Mouse (Mus musculus) frontal cortex, postnatal 10 days (tissue): ENCODE data around the gene Cpn2.

Experiments
- DNase-seq, 2 experiments: peaks; one replicate each; pipeline ENCODE4 v3.0.0; 2022; ENCODE audit warnings: low spot score in 2 of 2, mixed read lengths in 1 of 2

The Cpn2 gene

DNA sequence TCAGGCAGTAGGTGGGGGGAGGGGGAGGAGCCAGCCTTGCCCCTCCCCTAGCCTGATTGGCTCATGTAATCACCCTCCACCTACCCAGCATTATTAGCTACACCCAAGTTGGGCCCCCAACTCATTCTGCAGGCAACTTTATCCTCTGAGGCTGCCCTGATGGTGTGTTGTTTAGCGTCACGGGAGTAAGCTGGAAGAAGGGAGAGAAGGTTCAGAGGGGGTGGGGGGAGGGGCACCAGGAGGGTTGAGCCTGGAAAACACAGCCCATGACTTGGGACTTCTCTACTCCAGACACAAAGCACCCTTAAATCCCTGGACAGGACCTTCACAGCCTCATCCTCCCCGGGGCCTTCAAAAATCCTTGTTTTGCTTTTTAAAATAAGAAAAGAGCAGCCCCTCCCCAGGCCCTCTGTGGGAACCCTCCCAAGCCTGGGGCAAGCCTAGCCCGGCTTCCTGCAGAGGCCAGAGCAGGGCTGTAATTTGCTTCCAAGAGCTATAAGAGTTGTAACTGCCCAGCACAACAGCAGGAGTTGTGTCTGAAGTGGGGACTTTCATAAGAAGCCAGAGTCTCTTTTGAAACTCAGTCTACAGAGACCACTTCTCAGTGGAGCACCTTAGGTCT, 13.5 kb upstream of the Cpn2 start:
- DNase-seq, result no peak

GRCm38 (mm10) chr16:30278406-30278805, 11.1 kb upstream of the Cpn2 start:
- DNase-seq, result no peak

DNA sequence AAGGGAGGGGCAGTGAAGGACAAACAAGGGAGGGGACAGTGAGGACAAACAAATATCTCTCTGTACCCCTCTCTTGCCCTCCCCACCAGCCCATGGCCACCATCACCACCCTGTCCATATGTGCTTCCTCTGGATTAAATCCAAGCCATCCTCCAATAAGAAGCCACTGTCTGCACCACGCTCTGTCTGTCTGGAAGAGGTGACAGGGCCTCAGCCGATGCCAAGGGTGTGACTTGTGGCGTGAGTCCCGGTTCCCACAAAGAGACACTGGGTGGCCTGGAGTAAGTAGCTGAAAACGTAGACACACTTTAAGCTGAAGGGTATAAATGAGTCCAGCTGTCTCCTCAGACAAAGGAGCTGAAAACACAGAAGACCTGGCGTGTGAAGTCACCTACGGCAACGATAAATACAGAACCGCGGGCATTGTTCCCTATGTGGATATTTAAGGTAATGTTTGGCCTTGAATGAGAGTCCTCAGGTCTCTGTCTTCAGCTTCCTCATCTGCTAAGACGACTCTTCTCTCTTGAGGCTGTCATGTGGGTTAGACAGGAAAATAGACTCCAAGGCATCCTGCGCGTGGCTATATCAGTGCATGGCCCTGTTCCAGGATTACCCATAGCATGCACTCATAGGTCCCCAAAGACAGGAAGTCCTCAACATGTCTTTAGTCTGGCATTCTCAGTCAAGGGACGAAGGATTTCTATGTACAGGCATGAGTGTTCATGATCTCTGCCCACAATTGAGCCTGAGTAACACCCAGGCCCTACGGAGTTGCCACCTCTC, 8.4 kb upstream of the Cpn2 start:
- DNase-seq, result no peak

DNA sequence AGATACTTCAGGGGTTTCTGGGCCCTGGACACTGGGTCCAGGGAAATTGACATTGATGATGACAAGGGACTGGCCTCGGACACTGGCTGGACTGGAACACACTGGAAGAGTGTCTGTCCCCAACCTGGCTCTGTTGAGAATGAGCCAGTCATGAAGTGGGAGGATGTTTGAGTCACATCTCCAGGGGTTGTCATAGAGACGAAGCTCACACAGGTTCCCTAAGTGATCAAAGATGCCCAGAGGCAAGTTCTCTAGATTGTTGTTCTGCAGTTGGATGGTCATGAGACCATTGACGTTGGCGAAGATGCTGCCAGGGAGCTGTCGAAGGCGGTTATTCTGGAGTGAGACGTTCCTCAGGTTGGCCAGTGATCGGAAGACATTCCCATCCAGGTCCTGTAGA, 5.8 kb upstream of the Cpn2 start:
- DNase-seq, result no peak

DNA sequence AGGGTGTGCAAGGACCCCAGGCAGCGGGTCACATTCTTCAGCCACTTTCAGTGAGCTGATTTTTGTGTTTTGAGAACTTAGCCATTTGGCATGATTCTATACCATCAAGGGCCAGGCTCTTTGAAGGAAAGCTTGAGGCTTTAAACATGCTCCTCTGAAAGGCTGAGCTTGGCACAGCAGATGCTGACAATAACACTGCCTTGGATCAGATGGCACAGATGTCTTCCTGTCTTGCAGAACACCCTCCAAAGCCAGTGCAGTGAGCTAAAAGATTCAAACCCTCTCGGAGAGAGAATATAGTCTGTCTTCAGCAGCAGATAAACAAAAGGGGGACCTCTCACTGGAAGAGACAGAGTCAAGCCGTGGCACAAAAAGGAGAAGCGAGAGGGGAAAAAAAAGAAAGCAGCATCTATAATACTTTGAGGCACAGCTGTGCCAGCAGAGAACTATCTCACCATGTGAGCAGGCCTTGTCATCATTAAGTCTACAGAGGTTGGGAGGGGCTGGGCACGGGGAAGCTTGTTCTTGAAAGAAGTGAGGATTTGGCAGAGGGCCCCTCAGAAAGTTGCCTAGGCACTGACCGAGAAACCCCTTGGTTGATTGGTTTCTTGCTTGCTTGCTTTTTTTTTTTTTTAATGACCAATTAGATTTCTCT, 4.8 kb upstream of the Cpn2 start:
- DNase-seq, result no peak

- no peak for DNase-seq
Measured at GRCm38 (mm10) chr16:30271223-30271761, 4.0 kb upstream of the Cpn2 start.

GRCm38 (mm10) chr16:30266561-30266960, 738 bp downstream of the Cpn2 start:
- no peak for DNase-seq

DNA sequence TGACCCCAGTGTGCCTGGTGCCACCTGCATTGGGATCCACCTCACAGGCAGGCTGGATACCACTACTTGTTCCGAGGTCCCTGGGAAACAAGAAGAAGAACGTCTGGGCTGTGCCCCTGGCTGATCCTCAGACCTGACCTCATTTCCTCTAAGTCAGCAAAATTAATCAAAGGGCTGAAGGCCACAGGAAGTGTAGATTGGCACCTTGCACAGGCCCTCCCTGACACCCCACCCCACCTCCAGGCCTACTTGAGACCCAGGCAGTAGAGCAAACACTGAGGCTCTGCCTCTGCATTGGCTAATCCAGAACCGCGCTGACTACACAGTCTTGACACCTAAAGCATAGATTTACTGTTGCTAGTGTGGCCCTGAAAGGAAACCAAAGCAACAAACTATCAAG, 1.7 kb downstream of the Cpn2 start:
- DNase-seq, result no peak

GRCm38 (mm10) chr16:30263156-30263555, 4.1 kb downstream of the Cpn2 start:
- DNase-seq, result no peak

DNA sequence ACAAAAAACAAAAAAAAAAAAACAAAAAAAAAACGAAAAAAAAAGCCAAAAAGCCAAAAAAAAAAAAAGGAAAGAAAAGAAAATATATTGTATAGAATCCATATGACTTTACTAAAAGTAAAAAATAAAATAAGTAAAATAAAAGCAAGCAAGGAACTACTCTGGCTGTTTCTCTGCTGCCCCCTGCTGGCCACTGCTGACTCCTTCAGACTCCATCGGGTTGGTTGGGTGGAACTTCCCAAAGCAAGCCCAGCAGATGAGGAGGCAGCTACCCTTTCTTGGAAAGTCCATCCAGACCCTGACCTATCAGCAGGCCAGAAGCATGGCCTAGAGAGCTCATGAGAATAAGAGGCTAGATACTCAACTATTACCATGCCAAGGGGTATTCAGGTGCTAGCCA, 4.6 kb downstream of the Cpn2 start:
- DNase-seq, result peak in 1 of 2 experiments; percentile 57

- DNase-seq, result no peak
Measured at GRCm38 (mm10) chr16:30262157-30262556, 5.1 kb downstream of the Cpn2 start.

DNA sequence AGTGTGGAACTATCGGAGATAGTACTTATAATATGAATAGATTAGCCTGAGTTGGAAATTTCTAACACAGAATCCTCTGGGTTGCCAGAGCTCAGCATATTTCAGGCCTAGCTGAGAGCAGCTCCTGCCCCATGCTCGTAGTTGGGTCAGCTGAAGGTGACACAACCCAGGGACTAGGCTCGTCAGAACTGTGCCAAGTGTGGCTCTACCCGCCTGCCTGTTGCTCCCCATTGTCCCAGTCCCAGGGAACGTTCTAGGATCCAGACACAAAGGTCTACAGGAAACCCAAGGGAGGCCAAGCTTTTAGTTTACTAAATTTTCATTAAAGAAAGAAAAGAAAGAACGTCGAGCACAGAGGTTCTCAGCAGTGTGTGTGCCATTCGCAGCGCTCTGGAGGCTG, 6.0 kb downstream of the Cpn2 start:
- no peak for DNase-seq

DNA sequence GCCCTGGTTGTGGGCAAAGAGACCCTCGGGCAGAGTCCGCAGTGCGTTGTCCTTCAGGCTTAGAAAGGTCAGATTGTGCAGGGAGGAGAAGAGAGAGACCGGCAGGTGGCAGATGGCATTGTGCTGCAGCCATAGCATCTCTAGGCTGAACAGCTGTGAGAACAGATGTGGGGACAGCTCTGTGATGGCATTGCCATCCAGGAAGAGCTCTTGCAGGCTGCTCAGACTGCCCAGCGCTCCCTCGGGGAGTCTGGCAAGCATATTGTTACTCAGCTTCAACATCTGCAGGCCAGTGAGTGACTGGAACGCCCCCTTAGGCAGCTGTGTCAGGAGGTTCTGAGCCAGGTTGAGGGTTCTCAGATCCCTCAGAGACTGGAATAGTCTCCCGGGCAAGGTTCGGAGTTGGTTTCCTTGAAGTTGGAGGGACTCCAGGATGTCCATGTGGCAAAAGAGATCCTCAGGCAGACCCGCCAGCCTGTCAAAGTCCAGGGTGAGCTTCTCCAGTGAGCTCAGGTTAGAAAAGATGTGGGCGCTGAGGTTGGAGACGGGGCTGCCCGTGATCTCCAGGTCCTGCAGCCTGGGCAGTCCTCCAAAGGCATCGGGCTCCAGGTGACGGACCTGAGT, 7.2 kb downstream of the Cpn2 start:
- no peak for DNase-seq

- no peak for DNase-seq
Measured at GRCm38 (mm10) chr16:30259444-30259843, 7.9 kb downstream of the Cpn2 start.

DNA sequence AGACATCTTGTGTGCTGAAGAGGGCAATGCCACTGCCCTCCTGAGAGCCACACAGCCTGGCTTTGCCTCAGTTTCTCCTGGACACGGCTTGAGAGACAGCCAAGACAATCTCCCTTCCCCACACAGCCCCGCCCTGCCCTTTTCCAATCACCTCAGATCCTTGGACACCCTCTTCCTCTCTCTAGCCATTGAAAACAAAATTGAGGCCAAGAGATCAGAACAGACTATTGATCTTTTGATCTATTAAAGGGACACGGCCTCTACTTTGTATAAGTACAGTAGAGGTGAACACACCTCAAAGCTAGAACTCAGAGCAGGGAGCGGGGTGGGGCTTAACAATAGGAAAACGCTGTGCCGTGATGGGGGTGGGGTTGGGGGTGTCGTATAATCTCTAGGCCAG, 8.9 kb downstream of the Cpn2 start:
- DNase-seq, result no peak

DNA sequence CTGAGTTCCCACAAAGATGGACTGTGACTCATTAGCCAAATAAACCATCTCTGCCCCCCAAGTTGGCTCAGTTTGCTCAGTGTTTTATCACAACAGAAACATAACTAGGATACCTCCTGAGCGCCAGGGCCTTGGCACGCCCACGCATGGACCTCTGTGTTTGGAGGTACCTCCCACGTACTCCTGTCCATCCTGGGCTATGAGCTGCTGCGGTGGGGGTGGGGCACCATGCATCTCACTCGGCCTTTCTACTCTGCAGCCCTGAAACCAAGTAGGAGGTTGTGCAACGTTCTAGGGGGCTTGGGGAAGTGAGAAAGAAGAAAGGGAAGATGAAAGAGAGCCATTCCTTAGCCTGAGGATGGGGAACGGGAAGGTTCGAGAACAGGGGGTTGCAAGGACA, 9.6 kb downstream of the Cpn2 start:
- DNase-seq, result no peak

DNA sequence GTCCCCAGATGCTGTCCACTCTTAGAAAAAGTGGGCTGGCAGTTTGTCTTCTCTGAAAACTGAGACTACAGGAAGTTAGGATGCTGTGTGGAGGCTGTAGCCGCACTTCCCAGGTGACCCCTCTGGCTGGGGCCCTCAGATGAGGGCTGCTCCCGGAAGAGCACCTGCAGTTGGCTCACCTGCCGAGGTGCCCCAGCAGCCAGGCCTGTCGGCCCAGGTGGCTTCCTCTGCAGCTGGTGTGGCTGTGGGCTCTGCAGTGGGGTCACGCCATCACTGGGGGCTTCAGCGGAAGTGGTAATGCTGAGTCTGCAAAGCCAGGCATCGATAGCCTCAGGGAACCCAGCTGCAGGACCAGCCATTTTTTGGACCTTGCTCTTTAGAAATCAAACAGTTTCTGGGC, 12.2 kb downstream of the Cpn2 start:
- DNase-seq, result no peak

GRCm38 (mm10) chr16:30253900-30254299, 13.4 kb downstream of the Cpn2 start:
- no peak for DNase-seq

DNA sequence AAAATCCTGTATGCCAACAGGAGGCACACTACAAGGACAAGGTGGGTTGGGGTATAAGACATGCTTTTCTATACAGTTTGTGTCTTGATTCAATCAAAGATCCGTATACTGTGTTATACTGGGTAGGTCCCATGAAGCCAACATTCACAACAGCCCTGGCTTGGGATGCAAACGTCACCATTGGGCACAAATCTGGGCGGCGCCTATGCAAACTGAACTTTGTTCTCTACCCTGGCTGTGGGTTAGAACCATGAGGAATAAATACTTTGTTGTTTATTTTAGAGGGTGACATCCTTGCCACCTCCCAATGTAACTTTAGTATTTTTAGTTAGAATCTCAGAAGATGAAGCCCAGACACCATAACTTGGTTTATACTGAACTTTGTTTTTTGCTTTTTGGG, 13.9 kb downstream of the Cpn2 start:
- no peak for DNase-seq

GRCm38 (mm10) chr16:30252003-30252418, 15.3 kb downstream of the Cpn2 start:
- peak in 1 of 2 experiments; percentile 65 for DNase-seq

GRCm38 (mm10) chr16:30244037-30244700, 23.1 kb downstream of the Cpn2 start:
- DNase-seq, result no peak

- no peak for DNase-seq
Measured at GRCm38 (mm10) chr16:30241623-30242022, 25.7 kb downstream of the Cpn2 start.
